Mouse (Mus musculus): ENCODE measurements around the gene Slx4ip.

Slx4ip gene

DNA sequence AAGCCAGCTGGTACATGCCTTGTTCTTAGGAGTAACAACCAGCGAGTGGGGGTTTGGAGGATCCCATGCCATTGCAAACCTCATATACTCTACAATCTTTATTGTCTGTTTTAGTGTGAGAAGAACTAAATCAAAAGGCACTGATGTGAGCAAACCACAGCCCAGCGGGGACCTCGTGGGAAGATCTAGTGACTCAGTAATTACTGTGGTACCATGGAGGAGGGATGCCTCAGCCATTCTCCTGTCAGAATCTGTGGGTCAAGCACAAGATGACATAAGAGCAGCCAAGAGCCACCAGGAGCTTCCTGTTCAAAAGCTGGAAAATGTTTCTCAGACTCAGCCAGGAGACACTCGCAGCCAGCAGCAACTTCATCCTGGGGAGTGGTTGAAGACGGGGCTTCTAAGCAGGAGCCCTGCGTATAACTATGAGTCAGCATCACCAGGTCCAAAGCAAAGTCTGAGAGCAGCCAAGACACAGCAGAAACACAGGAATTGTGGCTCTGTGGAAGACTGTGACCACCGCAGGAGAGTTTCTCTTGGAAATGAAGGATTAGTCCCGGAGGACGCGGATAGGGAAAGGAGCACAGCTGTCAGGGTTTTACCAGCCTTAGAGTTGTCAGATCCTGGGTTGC lies 176.6 kb downstream of the Slx4ip start:
- no peak for DNase-seq

DNA sequence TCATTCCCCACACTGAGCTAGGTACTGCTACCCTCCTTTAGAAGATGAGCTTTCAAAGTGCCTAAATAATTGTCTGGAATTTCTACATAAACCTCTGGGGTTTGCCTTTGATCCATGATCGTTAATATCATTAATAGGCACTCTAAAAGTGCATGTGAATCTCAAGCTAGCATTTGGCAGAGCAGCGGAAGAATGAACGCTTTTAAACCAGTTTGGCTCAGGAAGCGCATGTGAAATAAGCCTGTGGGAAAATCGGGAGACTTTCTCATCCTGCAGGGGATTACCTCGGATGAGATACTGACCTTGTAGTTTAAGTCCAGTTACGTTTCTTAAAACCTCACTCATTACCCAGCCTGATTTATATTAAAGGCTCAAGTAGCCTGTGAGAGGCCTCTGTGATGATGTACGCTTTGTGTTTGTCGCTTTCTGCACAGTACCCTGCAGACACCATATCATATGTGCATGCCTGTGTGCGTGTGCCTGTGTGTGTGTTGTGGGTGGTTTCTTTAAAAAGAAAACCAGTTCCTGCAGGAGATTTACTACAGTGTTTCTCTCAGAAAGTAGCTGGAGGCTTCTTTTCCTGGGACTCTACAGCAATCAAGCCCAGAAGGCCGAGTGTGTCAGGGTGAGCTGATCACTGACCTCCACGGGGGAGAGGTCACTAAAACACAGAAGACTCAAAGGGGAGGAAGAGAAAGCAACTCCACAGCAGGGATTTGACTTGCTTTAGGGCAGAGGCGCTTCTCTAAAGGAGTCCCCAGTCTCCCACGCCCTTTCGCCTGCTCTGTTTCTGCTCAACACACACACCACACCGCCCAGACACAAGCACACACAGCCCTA lies 182.7 kb downstream of the Slx4ip start:
- DNase-seq = no peak

DNA sequence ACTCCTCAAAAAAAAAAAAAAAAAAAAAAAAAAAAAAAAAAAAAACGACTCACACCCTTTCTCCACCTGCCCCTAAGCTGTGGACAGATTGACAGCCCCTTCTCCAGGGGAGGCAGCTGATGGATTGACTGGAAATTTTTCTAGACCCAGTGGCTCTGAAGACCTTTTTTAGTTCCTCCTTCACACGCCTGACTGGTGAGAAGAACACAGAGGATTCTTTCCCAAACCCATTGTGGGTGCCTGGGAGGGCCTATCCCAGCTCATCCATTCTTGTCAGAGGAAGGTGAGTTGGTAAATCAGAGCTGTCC lies 183.2 kb downstream of the Slx4ip start:
- DNase-seq = no peak

DNA sequence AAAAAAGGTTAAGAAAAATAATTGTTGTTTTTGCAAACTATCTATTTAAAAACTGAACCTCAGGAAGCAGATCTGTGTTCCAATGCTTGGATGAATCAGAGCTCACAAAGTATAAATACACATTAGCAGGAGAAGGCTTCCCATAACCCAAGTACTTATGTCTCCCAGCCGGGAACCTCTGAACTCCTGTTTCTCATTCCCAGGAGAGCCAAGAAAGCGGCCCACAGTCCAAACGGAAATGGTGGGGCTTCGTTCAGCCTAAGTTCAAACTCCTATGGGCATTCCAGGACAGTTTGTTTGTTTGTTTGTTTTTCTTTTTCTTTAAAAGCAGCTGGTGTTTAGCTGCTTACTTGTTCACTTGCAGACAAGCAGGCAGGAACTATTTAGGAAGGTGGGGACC lies 187.8 kb downstream of the Slx4ip start:
- no peak for DNase-seq

DNA sequence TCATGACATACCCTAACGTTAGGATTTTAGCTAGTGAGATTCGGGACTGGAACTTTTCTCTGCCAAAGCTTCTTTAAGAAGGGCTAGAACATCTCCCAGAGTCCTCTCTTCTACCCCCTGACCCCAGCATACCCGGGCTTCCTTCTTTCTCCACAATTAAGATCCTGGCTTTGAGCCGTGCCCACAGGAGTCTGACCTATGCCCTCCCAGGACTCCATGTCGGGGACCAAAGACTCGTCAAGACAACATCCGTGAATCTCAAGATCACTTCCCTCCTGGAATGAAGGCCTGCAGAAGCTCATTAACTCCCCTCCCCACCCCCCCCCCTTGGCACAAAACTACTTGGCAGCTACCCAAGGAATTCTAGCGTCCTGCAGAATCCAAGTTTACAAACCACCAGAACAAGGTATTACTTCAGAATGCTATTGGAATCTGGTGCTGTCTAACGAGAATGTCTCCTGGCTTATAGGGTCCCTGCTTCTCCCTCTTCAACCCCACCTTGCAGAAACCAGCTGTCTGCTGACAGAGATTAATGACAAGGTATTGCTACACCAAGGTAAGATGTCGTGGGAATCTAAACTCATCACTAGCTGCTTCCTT lies 188.8 kb downstream of the Slx4ip start:
- DNase-seq = no peak

DNA sequence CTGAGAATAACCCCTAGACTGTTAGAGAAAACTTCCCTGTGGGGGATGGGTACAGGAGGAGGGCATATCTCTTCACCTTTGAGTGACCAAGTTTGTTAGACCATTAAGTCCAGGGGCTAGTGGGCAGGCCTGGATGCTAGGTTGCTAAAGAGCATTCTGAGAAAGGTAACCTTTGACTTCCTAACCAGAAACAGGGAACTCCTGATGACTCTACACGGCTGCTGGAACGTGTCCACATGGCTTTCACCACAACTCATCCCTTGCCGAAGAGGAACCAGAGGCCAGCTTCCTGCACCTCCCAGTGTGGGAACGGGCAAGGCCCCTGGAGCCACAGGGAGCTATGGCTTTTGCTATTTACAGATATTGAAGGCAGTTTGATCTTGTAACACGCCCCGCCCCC lies 189.4 kb downstream of the Slx4ip start:
- no peak for DNase-seq

DNA sequence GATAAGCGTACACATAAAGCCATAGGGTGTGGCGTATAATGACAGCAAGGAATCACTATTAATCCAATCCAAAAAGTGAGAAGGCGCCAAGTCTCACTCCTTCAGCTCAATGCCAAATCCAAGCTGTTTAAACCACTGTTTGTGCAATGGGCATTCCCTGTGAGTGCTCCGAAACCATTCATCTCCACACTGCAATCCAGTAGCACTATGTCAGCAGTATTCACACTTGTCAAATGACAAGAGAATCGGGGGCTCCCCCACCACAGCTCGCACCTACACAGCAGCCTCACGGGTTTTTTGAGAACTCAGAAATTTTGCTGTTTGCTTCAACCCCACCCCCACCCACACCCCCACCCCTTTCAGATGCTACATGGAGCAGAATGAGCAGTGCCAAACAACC lies 190.0 kb downstream of the Slx4ip start:
- no peak for DNase-seq

DNA sequence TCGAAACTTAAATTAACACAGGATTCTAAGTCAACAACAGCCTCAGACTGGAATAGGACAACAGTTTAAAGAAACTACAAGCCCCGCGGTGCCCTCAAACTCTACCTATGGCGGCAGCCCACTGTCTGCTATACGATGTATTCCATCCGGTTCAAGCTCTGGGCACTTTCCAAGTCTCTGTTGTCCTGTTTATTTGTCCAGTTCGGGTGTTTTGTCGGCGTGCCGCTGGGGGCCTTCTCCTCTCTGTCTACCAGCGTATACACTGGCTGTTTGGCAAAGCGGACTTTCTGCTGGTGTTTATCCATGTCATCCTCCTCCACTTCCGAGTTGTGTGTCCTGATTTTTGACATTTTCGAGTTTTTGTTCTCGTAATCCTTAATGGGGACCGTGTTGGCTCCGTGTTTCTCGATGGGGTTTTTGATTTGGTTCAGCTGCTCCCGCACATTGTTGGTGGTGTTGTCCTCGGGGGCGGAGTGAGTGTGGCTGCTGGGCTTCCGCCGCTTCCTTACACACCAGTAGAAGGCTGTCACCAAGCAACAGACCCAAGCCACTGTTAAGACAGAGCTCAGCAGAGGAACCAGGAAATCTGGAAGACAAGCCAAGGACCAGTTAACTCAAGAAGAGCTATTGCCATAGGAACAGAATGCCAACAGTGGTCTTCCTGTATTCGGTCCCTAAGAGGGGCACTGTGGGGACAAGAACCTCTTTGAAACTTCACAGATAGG lies 192.0 kb downstream of the Slx4ip start:
- no peak for DNase-seq

DNA sequence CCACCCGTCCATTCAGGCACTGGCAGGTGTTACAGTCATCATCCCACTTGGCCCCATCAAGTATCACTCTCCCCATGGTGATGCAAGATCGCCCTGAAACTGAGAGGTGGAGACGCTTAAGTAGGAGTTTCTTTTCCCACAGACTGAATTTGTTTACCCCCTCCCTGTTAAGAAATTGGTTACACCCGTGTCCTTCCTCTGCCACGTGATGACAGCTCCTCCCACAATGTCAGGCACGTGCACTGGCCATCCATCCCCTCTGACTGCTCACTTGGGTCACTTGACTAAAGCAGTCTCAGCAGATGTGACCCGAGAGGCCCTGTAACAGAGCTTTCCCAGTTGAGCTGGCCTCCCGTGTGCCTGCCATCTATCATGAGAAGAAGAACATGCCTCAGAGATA lies 194.2 kb downstream of the Slx4ip start:
- DNase-seq = no peak

DNA sequence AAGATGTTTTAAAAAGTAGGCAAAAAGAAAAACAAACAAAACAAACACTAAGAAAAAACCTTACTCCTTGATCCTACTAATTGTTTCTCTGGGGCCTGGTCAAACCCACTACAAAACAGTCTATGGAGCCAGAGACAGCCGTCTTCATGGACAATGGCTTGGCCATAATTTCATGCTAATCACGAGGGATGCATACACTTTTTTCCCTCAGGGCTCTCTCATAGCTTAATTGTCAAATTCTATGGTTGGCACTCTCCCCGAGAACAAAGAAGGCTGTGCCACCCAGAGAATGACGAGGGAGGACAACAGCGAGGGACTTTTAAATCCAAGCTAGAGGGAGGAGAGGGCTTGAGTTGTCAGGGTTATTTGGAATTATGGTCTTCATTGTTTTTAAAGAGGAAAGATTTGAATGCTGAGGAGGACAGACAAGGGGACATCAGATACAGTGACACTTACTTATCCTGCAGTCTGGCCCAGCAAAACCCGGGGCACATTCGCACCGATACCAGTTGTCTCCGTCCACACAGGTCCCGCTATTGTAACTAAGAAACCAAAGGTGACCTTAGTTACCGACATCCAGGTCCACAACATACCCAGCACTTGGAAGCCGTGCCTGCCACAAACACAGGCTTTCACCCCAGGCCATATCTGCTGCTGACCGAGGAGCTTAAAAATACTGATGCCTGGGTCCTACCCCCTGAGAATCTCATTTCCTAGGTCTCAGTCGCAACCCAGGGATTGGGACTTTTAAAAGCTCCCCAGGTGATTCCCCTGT lies 195.8 kb downstream of the Slx4ip start:
- DNase-seq = no peak

DNA sequence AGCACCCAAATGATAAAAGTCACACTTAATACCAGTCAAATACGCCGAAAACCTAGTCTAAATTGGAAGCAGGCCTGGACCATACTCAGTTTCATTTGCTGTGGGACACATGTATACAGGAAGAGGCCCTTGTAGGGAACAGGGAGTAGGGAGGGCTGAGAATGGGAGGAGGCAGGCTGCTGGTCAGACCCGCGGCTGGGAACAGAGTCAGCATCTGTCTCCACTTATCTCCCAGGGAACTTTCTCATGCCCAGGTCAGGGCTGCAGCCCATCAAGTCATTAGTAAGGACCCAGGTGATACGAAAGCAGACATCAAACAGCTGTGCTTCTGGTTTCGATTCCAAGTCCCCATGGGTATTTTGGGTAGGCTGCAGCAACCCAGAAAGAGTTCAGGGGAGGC lies 196.7 kb downstream of the Slx4ip start:
- no peak for DNase-seq

DNA sequence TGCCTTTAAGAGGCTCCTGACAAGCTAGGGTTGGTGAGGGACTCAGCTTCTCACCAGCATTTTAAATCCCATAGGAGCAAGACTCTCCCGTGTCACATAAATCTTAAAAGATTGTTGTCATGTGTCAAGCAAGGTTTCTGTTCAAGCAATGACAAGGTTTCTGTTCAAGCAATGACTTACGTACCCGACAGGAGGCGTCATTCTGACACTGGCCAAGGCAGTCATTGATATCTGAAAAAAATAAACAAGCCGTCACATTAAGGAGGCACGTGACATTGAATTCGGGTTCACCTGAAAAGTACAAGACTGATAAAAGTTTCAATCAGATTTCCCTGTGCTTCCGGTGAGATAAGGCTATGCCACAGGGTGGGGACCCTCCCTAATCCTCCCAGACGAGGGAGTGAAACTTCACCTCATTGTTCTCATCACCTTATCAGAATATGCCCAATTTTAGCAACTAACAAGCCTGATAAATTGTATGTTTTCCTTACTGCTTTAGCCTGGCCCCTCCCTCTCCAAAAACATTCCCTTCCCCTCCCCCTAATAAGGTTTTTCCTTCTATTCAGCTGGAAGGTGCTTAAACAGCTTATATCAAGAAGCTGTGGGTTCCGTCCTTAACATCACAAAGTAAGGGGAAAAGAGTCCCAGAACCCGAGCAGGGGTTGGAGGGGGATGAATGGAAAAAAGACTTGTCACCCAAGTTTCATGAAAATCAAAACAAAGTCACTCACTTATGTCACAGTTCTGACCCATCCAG lies 200.9 kb downstream of the Slx4ip start:
- no peak for DNase-seq

DNA sequence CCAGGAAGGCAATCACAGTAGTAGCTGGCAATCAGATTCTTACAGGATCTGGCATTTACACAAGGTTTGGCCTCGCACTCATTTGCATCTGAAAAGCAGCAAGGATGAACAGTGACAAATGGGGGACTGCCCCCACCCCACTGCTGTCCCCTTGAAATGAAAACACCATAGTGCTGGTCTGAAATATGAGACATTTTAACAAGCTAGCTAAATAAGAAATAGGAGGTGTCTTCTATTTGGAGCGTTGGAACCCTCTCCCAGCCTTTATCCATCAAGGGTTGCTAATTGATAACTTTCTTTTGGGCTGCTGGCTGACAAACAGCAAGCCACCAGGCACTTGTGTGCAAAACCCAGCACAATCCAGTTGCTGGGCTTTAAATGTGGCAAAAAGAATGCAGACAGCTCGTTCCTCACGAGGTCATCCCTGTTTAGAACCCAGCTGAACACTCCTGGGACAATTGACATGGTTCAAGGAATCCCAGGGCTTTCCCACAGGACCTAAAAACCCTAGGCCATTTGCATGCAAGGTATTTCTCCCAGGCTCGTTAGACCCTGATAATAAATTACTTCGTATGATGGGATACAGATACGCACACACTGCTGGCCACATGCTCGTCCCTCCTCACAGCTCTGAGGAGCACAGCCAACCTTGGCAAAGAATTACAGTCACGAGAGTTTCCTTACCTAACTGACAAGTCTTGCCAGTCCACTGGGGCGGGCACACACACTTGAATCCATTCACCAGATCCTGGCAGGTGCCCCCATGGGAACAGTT lies 201.7 kb downstream of the Slx4ip start:
- no peak for DNase-seq

DNA sequence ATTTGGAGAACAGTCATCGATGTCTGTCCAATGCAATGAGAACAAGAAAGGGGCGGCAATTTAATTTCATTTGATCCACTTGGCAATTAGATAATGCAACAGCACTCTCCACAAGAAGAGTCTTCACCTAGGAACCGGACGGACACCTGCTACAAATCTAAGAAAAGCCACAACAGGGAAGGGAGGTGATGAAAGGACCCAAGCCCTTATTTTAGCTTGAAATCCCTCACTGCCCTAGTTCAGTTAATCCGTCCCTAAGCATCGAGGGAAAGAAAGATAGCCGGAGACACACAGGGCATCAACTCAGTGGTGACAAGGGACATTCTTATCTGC lies 202.2 kb downstream of the Slx4ip start:
- DNase-seq = no peak

DNA sequence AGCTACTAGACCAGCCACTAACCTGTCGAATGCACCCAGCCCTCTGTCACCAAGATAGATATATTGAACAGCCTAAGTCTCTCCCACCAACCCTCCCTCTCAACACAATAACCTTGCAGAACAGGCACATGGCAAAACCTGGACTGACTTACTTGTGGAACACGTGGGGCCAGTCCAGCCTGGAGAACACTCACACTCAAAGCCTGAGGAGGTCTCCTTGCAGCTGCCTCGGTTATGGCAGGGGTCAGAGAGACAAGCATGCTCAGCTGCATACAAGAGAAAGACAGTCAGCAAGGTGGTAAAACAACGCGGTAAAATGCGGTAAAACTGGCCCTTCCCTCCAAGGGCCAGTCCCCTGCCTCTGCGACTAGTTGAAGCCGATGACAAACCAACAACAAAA lies 203.3 kb downstream of the Slx4ip start:
- DNase-seq = no peak

DNA sequence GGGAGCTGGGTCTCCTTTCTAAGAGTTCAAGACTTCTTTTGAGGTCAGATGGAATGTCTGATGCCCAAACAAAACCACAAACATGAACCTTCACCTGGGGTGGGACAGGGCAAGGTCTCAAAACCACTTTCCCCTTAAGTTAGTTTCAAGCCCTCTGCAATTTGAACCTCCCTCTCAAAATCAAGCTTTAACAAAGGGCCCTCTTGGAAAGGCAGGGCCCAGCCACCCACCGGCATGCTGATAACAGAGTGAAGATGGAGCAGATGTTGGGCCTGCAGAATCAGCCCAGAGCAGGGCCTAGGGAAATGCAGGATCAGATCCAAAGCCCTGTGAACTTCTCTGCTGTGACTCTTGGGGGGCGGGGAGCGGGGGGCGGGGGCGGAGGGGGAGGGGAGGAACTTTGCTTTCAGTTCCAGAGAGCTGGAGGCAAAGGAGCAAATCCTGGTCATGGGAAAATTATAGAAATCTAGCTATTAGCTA lies 206.0 kb downstream of the Slx4ip start:
- no peak for DNase-seq

DNA sequence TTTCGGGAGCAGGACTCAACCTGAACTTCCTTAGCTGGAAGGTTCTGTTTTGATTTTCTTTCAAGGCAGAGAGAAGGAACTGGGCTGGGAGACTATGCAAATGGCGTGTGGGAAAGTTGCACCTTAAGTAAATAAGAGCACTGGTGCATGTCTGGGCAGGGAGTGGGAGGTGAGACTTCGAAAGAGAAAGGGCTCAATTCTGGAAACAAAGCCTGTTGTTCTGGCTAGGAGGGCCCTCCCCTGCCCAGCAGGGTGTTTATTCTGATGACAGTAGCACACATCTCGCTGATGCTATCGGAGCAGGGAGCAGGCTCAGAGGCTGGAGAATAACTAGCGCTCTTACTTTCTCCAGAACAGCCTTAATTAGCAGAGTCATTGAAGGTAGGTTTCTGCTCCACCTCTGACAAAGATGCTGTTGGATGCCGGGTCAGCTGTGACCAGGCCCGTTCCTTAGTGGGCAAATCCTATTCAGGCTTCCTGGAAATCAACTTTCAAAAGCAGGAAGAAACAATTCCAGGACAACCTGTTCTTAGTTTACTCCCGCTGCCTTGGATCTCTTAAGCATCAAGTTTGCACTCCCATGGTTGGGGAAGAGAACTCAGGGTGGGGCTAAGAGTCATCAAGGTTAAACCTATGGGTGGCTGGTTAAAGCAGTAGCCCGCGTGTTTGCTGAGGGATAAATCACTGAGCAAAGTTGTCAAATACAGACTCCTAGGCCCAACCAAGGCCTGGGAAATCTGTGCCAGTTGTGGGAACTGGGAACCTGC lies 207.4 kb downstream of the Slx4ip start:
- no peak for DNase-seq

DNA sequence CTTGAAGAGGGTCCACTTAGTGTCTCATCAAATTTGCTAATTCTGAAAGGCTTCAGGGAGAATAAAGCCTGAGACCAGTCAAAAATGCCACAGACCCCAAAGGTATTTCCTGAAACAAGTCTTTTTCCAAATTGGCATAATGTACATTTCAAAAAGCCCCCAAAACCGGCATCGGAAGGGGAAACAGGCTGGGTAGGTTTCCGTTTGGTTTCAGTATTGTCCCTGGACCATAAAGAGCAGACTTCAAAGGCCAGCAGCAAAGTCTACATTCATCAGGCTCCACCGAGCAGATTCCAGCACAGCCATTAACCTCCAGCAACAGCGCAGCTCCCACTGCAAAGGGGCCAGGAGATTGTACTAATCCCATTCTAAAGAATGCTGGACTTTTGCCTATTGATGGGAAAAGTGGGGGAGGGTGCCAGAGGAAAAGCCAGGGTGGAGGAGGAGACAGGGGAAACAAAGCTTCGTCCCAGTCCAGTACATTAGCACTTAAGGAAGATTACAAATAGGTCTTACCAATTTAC lies 208.3 kb downstream of the Slx4ip start:
- DNase-seq = no peak

DNA sequence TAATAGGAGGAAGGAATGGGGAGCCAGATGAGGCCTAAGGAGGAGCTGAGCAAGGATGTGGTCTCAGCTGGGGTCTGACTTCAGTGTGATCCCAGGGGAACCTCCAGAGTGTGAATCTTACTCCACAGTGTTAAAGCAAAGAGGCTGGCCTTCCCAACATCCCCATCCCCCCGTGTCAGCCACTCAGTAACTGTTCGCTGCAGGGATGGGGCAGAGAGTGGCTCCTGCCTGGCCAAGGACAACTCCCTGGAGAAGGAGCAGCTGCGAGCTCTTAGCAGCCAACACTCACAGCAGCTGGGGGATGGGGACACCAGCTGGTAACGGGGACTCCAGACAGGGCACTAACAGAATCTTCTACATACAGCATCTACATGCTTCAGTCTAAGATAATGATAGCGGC lies 210.1 kb downstream of the Slx4ip start:
- no peak for DNase-seq

DNA sequence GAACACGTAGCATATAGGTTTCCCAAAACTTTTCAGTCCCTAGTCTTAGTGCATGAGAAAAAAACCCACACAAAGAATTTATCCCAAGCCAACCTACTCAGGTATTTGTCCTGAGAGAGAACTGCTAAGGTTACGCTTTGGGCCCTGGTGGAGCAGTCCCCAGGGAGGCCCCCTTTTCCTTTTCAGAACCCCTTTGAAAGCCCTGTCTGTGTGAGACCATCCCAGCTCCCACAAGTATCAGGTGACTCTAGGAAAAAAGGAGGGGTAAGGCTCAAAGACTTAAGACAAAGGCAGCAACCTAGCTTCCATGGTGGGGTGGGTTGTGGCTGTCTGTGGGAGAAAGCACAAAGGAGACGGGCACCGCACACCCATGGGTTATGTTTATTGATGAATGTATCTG lies 216.2 kb downstream of the Slx4ip start:
- no peak for DNase-seq
